Mouse (Mus musculus): ENCODE results near the gene Tsr3. TPM values are rescaled to one million over a fixed set of nuclear protein-coding genes. Genes with fewer than 3 reads are reported as not detected.
A peak's percentile ranks its signal among the peaks of the same experiment; 100 is the strongest.

Tsr3 gene
- polyA plus RNA-seq, 1 experiment from 2014 or later = 86.4 TPM

DNA sequence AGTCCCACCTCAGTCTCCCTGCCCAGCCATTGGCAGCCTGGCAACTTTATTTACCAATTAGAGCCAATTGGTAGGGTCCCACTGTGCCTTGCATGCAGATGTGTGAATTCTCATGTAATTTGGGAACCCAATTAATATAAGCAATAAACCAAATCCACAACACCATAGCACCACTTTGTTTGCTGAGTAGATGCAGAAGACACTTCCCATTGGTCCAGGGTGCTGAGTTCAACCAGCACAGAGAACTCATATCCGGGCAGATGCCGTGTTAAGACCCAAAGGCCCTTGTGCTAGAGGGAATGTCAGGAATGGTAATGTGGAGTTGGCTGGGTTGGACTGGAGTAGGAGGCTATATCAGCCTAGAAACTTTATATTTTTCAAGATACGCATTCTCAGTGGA is 35.9 kb downstream of the Tsr3 start:
- 98% methylated on average over 3 of the region's 3 CpGs for WGBS
- no peak overlapping the region for H3K27ac ChIP-seq
- H3K9me3 ChIP-seq = no peaks in the 10 kb centered on the region
- no peak for DNase-seq (ENCODE audit: low spot score)
- H3K27me3 ChIP-seq (ENCODE audit: insufficient read depth, poor library complexity, severe bottlenecking) = no peaks in the 10 kb centered on the region
- H3K4me1 ChIP-seq (replicated peaks) = peaks cover 28% of the 10 kb centered on the region
- no peak overlapping the region for H3K4me3 ChIP-seq
- peaks cover 13% of the 10 kb centered on the region for H3K36me3 ChIP-seq

DNA sequence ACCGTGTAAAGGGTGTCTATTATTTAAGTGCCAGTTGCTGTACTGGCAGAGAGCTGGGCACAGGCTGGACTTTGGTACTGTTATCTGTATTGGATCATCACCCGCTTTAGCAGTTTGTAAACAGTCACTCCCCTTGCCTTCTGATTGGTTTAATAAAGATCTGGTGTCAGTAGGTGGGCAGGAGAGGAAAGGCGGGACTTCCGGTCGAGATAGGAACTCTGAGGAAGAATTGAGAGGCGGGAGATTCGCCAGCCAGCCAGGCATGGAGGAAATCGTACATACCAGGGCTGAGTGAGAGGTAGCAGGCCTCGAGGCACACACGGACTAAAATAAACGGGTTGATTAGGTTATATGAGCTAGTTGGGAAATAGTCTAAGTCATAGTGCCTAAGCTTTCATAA is 42.2 kb downstream of the Tsr3 start:
- no peak for DNase-seq (ENCODE audit: low spot score)
- H3K27ac ChIP-seq = no peak overlapping the region
- H3K4me3 ChIP-seq = no peak overlapping the region
- no peaks in the 10 kb centered on the region for H3K9me3 ChIP-seq
- WGBS = 49% methylated on average over 11 of the region's 11 CpGs
- no peaks in the 10 kb centered on the region for H3K4me1 ChIP-seq (replicated peaks)
- no peaks in the 10 kb centered on the region for H3K36me3 ChIP-seq
- H3K27me3 ChIP-seq (ENCODE audit: insufficient read depth, poor library complexity, severe bottlenecking) = no peaks in the 10 kb centered on the region

GRCm38 (mm10) chr17:25285033-25285432 is 45.1 kb downstream of the Tsr3 start:
- Histone ChIP-seq H3K4me1 (replicated peaks) (no peaks in the 10 kb centered on the region), H3K27ac (no peak overlapping the region), H3K4me3 (no peak overlapping the region), H3K36me3 (no peaks in the 10 kb centered on the region), H3K9me3 (no peaks in the 10 kb centered on the region), H3K27me3 (ENCODE audit: insufficient read depth, poor library complexity, severe bottlenecking) (no peaks in the 10 kb centered on the region)
- 26% methylated on average over 3 of the region's 3 CpGs for WGBS
- peak; percentile 55 for DNase-seq (ENCODE audit: low spot score)

DNA sequence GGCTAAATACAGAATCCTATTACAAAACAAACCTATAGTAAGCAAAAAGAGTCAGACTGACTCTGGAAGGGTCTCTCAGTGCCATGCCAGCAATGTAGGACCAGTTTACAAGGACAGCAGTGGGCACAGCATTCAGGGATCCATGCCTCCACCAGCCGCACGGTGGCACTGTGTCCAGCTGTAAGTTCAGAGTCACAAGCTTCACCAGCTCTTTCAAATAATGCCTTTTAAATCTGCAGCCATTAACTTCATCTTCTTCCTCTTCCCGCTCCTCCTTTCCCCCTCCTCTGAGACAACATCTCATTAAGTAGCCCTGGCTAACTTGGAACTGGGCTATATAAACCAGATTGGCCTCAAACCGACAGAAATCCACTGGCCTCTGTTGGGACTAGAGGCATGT is 48.9 kb downstream of the Tsr3 start:
- peak; percentile 45 for DNase-seq (ENCODE audit: low spot score)
- no peak overlapping the region for H3K4me3 ChIP-seq
- 24% methylated on average over 4 of the region's 4 CpGs for WGBS

DNA sequence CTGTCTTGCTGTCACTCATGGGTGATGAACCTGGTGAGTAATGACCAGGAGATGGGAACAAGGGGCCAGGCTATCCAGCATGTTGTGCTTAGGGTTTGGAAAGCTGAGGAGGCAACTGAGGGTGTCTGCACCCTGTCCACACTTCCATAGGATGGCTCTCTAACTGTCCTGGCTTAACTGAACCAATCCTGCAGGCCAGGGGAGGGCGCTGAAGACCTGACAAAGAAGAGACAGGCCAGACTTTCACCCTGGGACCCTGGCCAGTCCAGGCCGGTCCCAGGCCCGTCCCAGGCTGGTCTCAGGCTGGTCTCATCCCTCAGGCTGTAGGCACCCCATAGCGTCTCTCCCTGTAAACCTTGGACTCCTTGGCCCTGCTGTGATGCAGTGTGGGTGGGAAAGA is 50.4 kb downstream of the Tsr3 start:
- no peak overlapping the region for H3K27ac ChIP-seq
- 26% methylated on average over 4 of the region's 4 CpGs for WGBS
- H3K36me3 ChIP-seq = no peaks in the 10 kb centered on the region
- H3K9me3 ChIP-seq = no peaks in the 10 kb centered on the region
- no peak overlapping the region for H3K4me3 ChIP-seq
- no peak for DNase-seq (ENCODE audit: low spot score)
- no peaks in the 10 kb centered on the region for H3K27me3 ChIP-seq (ENCODE audit: insufficient read depth, poor library complexity, severe bottlenecking)
- no peaks in the 10 kb centered on the region for H3K4me1 ChIP-seq (replicated peaks)

More for the DNA sequence above, 48.9 kb downstream of the Tsr3 start:
- no peaks in the 10 kb centered on the region for H3K9me3 ChIP-seq
- no peaks in the 10 kb centered on the region for H3K36me3 ChIP-seq
- no peaks in the 10 kb centered on the region for H3K4me1 ChIP-seq (replicated peaks)
- no peak overlapping the region for H3K27ac ChIP-seq
- H3K27me3 ChIP-seq (ENCODE audit: insufficient read depth, poor library complexity, severe bottlenecking) = no peaks in the 10 kb centered on the region

Other genes with a start within 250 kb of the Tsr3 start
- gene Cramp1l, start 224.4 kb upstream of the Tsr3 start, polyA plus RNA-seq (2016; fragmentation: Nextera tagmentation; extraction: Ambion mirVana) = 7.9 and 9.1 TPM in 2 replicates
- 25.1 and 31.7 TPM in 2 replicates for gene Ift140, start 224.1 kb upstream of the Tsr3 start, polyA plus RNA-seq (2016; fragmentation: Nextera tagmentation; extraction: Ambion mirVana)
- 13.0 and 13.7 TPM in 2 replicates for gene Tmem204, start 156.6 kb upstream of the Tsr3 start, polyA plus RNA-seq (2016; fragmentation: Nextera tagmentation; extraction: Ambion mirVana)
- gene Telo2, start 124.2 kb upstream of the Tsr3 start, polyA plus RNA-seq (2016; fragmentation: Nextera tagmentation; extraction: Ambion mirVana) = 49.9 and 52.3 TPM in 2 replicates
- not detected in 2 replicates for gene Ptx4, start 119.4 kb upstream of the Tsr3 start, polyA plus RNA-seq (2016; fragmentation: Nextera tagmentation; extraction: Ambion mirVana)
- 23.5 and 24.7 TPM in 2 replicates for gene Clcn7, start 106.8 kb upstream of the Tsr3 start, polyA plus RNA-seq (2016; fragmentation: Nextera tagmentation; extraction: Ambion mirVana)
- not detected in 2 replicates for gene Ccdc154, start 77.7 kb upstream of the Tsr3 start, polyA plus RNA-seq (2016; fragmentation: Nextera tagmentation; extraction: Ambion mirVana)
- not detected in 2 replicates for gene Gm38655, start 64.7 kb upstream of the Tsr3 start, polyA plus RNA-seq (2016; fragmentation: Nextera tagmentation; extraction: Ambion mirVana)
- 35.6 and 36.3 TPM in 2 replicates for gene BC003965, start 55.6 kb upstream of the Tsr3 start, polyA plus RNA-seq (2016; fragmentation: Nextera tagmentation; extraction: Ambion mirVana)
- 8.5 and 8.6 TPM in 2 replicates for gene Unkl, start 51.8 kb upstream of the Tsr3 start, polyA plus RNA-seq (2016; fragmentation: Nextera tagmentation; extraction: Ambion mirVana)
- gene Gnptg, start within 50 bp of the Tsr3 start, polyA plus RNA-seq (2016; fragmentation: Nextera tagmentation; extraction: Ambion mirVana) = 63.3 and 73.2 TPM in 2 replicates
- gene Baiap3, start 16.2 kb downstream of the Tsr3 start, polyA plus RNA-seq (2016; fragmentation: Nextera tagmentation; extraction: Ambion mirVana) = 2.3 and 3.5 TPM in 2 replicates
- gene Ube2i, start 34.5 kb downstream of the Tsr3 start, polyA plus RNA-seq (2016; fragmentation: Nextera tagmentation; extraction: Ambion mirVana) = 862 and 894 TPM in 2 replicates
- gene Prss34, start 58.2 kb downstream of the Tsr3 start, polyA plus RNA-seq (2016; fragmentation: Nextera tagmentation; extraction: Ambion mirVana) = not detected in 2 replicates
- gene Prss28, start 68.5 kb downstream of the Tsr3 start, polyA plus RNA-seq (2016; fragmentation: Nextera tagmentation; extraction: Ambion mirVana) = not detected in 2 replicates
- gene Prss29, start 78.5 kb downstream of the Tsr3 start, polyA plus RNA-seq (2016; fragmentation: Nextera tagmentation; extraction: Ambion mirVana) = not detected in 2 replicates
- not detected in 2 replicates for gene Tpsab1, start 105.4 kb downstream of the Tsr3 start, polyA plus RNA-seq (2016; fragmentation: Nextera tagmentation; extraction: Ambion mirVana)
- not detected in 2 replicates for gene Tpsb2, start 126.1 kb downstream of the Tsr3 start, polyA plus RNA-seq (2016; fragmentation: Nextera tagmentation; extraction: Ambion mirVana)
- 0.50 TPM in 1 of 2 replicates, not detected in the other for gene Tpsg1, start 129.1 kb downstream of the Tsr3 start, polyA plus RNA-seq (2016; fragmentation: Nextera tagmentation; extraction: Ambion mirVana)
- gene Cacna1h, start 193.6 kb downstream of the Tsr3 start, polyA plus RNA-seq (2016; fragmentation: Nextera tagmentation; extraction: Ambion mirVana) = 3.9 and 6.8 TPM in 2 replicates
- 1.2 and 2.8 TPM in 2 replicates for gene Tekt4, start 214.4 kb downstream of the Tsr3 start, polyA plus RNA-seq (2016; fragmentation: Nextera tagmentation; extraction: Ambion mirVana)

All from hindbrain, embryonic 10.5 days (tissue).